Mouse (Mus musculus): ENCODE measurements at regions not wholly inside any gene's neighbourhood (a gene's known extent, or its start where the extent isn't known, plus 50 kb on each side); places are given as distances from the start of the nearest gene placed in this dataset.

- peak overlapping the region; percentile 74 for H3K27ac ChIP-seq (replicated peaks; ENCODE audit: low read depth, low read length)
- no peak for DNase-seq (ENCODE audit: low spot score)
- H3K9ac ChIP-seq (ENCODE audit: low read length): no peak overlapping the region
- no peaks in the 10 kb centered on the region for H3K36me3 ChIP-seq (ENCODE audit: control insufficient read depth, insufficient read depth, low read length)
- H3K27me3 ChIP-seq (ENCODE audit: control insufficient read depth, insufficient read depth, low read length): no peaks in the 10 kb centered on the region
- no peaks in the 10 kb centered on the region for H3K9me3 ChIP-seq (ENCODE audit: control insufficient read depth, low read length)
- 78% methylated on average over 3 of the region's 3 CpGs for WGBS
- H3K4me2 ChIP-seq (ENCODE audit: low read depth, severe bottlenecking): no peak overlapping the region
- H3K4me3 ChIP-seq (ENCODE audit: low read depth, low read length): no peak overlapping the region
- H3K4me1 ChIP-seq (ENCODE audit: control insufficient read depth, insufficient read depth, low read length): peaks cover 10% of the 10 kb centered on the region
- no peak for ATAC-seq (ENCODE audit: insufficient number of reproducible peaks, low FRiP score, low TSS enrichment, low read depth)
Observed at GRCm38 (mm10) chr8:11099591-11099855, 91.3 kb upstream of the Irs2 start.

GRCm38 (mm10) chr8:11098790-11099590 lies 90.7 kb upstream of the Irs2 start:
- peak overlapping the region; percentile 79 for H3K27ac ChIP-seq (replicated peaks; ENCODE audit: low read depth, low read length)
- WGBS: 54% methylated on average over 11 of the region's 11 CpGs
- H3K9me3 ChIP-seq (ENCODE audit: control insufficient read depth, low read length): no peaks in the 10 kb centered on the region
- peak; percentile 33 for DNase-seq (ENCODE audit: low spot score)
- H3K4me2 ChIP-seq (ENCODE audit: low read depth, severe bottlenecking): no peak overlapping the region
- no peak overlapping the region for H3K9ac ChIP-seq (ENCODE audit: low read length)
- H3K4me1 ChIP-seq (ENCODE audit: control insufficient read depth, insufficient read depth, low read length): peaks cover 10% of the 10 kb centered on the region
- peak; percentile 44 for ATAC-seq (ENCODE audit: insufficient number of reproducible peaks, low FRiP score, low TSS enrichment, low read depth)
- no peaks in the 10 kb centered on the region for H3K27me3 ChIP-seq (ENCODE audit: control insufficient read depth, insufficient read depth, low read length)
- no peak overlapping the region for H3K4me3 ChIP-seq (ENCODE audit: low read depth, low read length)
- H3K36me3 ChIP-seq (ENCODE audit: control insufficient read depth, insufficient read depth, low read length): no peaks in the 10 kb centered on the region

- Histone ChIP-seq H3K36me3 (ENCODE audit: control insufficient read depth, insufficient read depth, low read length) (no peaks in the 10 kb centered on the region), H3K27me3 (ENCODE audit: control insufficient read depth, insufficient read depth, low read length) (no peaks in the 10 kb centered on the region), H3K4me3 (ENCODE audit: low read depth, low read length) (no peak overlapping the region), H3K4me1 (ENCODE audit: control insufficient read depth, insufficient read depth, low read length) (peaks cover 10% of the 10 kb centered on the region), H3K27ac (replicated peaks; ENCODE audit: low read depth, low read length) (peak overlapping the region; percentile 79), H3K4me2 (ENCODE audit: low read depth, severe bottlenecking) (no peak overlapping the region), H3K9ac (ENCODE audit: low read length) (no peak overlapping the region), H3K9me3 (ENCODE audit: control insufficient read depth, low read length) (no peaks in the 10 kb centered on the region)
- peak; percentile 66 for DNase-seq (ENCODE audit: low spot score)
- ATAC-seq (ENCODE audit: insufficient number of reproducible peaks, low FRiP score, low TSS enrichment, low read depth): peak; percentile 72
- 43% methylated on average over 10 of the region's 10 CpGs for WGBS
Observed at GRCm38 (mm10) chr8:11098228-11098778, 90.0 kb upstream of the Irs2 start.

- H3K4me3 ChIP-seq (ENCODE audit: low read depth, low read length): no peak overlapping the region
Observed at GRCm38 (mm10) chr8:11097813-11098212, 89.6 kb upstream of the Irs2 start.

GRCm38 (mm10) chr8:11094516-11094915 lies 86.3 kb upstream of the Irs2 start:
- Histone ChIP-seq H3K36me3 (ENCODE audit: control insufficient read depth, insufficient read depth, low read length) (no peaks in the 10 kb centered on the region), H3K4me2 (ENCODE audit: low read depth, severe bottlenecking) (no peak overlapping the region), H3K27ac (replicated peaks; ENCODE audit: low read depth, low read length) (no peak overlapping the region), H3K9ac (ENCODE audit: low read length) (no peak overlapping the region), H3K4me3 (ENCODE audit: low read depth, low read length) (no peak overlapping the region), H3K9me3 (ENCODE audit: control insufficient read depth, low read length) (no peaks in the 10 kb centered on the region), H3K4me1 (ENCODE audit: control insufficient read depth, insufficient read depth, low read length) (peaks cover 10% of the 10 kb centered on the region), H3K27me3 (ENCODE audit: control insufficient read depth, insufficient read depth, low read length) (no peaks in the 10 kb centered on the region)
- DNase-seq (ENCODE audit: low spot score) (no peak), ATAC-seq (ENCODE audit: insufficient number of reproducible peaks, low FRiP score, low TSS enrichment, low read depth) (no peak)
- 76% methylated on average over 8 of the region's 8 CpGs for WGBS

More at GRCm38 (mm10) chr8:11097813-11098212, 89.6 kb upstream of the Irs2 start:
- H3K36me3 ChIP-seq (ENCODE audit: control insufficient read depth, insufficient read depth, low read length): no peaks in the 10 kb centered on the region
- no peaks in the 10 kb centered on the region for H3K27me3 ChIP-seq (ENCODE audit: control insufficient read depth, insufficient read depth, low read length)
- H3K9ac ChIP-seq (ENCODE audit: low read length): no peak overlapping the region
- ATAC-seq (ENCODE audit: insufficient number of reproducible peaks, low FRiP score, low TSS enrichment, low read depth) (no peak), DNase-seq (ENCODE audit: low spot score) (no peak)
- H3K4me2 ChIP-seq (ENCODE audit: low read depth, severe bottlenecking): no peak overlapping the region
- peaks cover 10% of the 10 kb centered on the region for H3K4me1 ChIP-seq (ENCODE audit: control insufficient read depth, insufficient read depth, low read length)
- H3K27ac ChIP-seq (replicated peaks; ENCODE audit: low read depth, low read length): peak overlapping the region; percentile 79
- H3K9me3 ChIP-seq (ENCODE audit: control insufficient read depth, low read length): no peaks in the 10 kb centered on the region
- WGBS: 66% methylated on average over 3 of the region's 3 CpGs

GRCm38 (mm10) chr8:11092348-11092747 lies 84.1 kb upstream of the Irs2 start:
- ATAC-seq (ENCODE audit: insufficient number of reproducible peaks, low FRiP score, low TSS enrichment, low read depth) (no peak), DNase-seq (ENCODE audit: low spot score) (no peak)
- no peaks in the 10 kb centered on the region for H3K36me3 ChIP-seq (ENCODE audit: control insufficient read depth, insufficient read depth, low read length)
- 60% methylated on average over 4 of the region's 4 CpGs for WGBS
- H3K4me3 ChIP-seq (ENCODE audit: low read depth, low read length): no peak overlapping the region
- H3K27ac ChIP-seq (replicated peaks; ENCODE audit: low read depth, low read length): no peak overlapping the region
- no peaks in the 10 kb centered on the region for H3K9me3 ChIP-seq (ENCODE audit: control insufficient read depth, low read length)
- H3K9ac ChIP-seq (ENCODE audit: low read length): no peak overlapping the region
- H3K4me1 ChIP-seq (ENCODE audit: control insufficient read depth, insufficient read depth, low read length): no peaks in the 10 kb centered on the region
- H3K4me2 ChIP-seq (ENCODE audit: low read depth, severe bottlenecking): no peak overlapping the region
- H3K27me3 ChIP-seq (ENCODE audit: control insufficient read depth, insufficient read depth, low read length): no peaks in the 10 kb centered on the region

- Histone ChIP-seq H3K4me2 (ENCODE audit: low read depth, severe bottlenecking) (no peak overlapping the region), H3K36me3 (ENCODE audit: control insufficient read depth, insufficient read depth, low read length) (no peaks in the 10 kb centered on the region), H3K27me3 (ENCODE audit: control insufficient read depth, insufficient read depth, low read length) (no peaks in the 10 kb centered on the region), H3K9ac (ENCODE audit: low read length) (no peak overlapping the region), H3K4me1 (ENCODE audit: control insufficient read depth, insufficient read depth, low read length) (no peaks in the 10 kb centered on the region), H3K4me3 (ENCODE audit: low read depth, low read length) (no peak overlapping the region), H3K27ac (replicated peaks; ENCODE audit: low read depth, low read length) (no peak overlapping the region), H3K9me3 (ENCODE audit: control insufficient read depth, low read length) (no peaks in the 10 kb centered on the region)
- 84% methylated on average over 3 of the region's 3 CpGs for WGBS
- ATAC-seq (ENCODE audit: insufficient number of reproducible peaks, low FRiP score, low TSS enrichment, low read depth) (no peak), DNase-seq (ENCODE audit: low spot score) (no peak)
Observed at GRCm38 (mm10) chr8:11091675-11092345, 83.6 kb upstream of the Irs2 start.

- no peak overlapping the region for H3K4me2 ChIP-seq (ENCODE audit: low read depth, severe bottlenecking)
- ATAC-seq (ENCODE audit: insufficient number of reproducible peaks, low FRiP score, low TSS enrichment, low read depth) (no peak), DNase-seq (ENCODE audit: low spot score) (no peak)
- H3K36me3 ChIP-seq (ENCODE audit: control insufficient read depth, insufficient read depth, low read length): no peaks in the 10 kb centered on the region
- no peaks in the 10 kb centered on the region for H3K27me3 ChIP-seq (ENCODE audit: control insufficient read depth, insufficient read depth, low read length)
- H3K9ac ChIP-seq (ENCODE audit: low read length): no peak overlapping the region
- H3K27ac ChIP-seq (replicated peaks; ENCODE audit: low read depth, low read length): no peak overlapping the region
- 44% methylated on average over 12 of the region's 12 CpGs for WGBS
- no peak overlapping the region for H3K4me3 ChIP-seq (ENCODE audit: low read depth, low read length)
- no peaks in the 10 kb centered on the region for H3K9me3 ChIP-seq (ENCODE audit: control insufficient read depth, low read length)
- H3K4me1 ChIP-seq (ENCODE audit: control insufficient read depth, insufficient read depth, low read length): no peaks in the 10 kb centered on the region
Observed at GRCm38 (mm10) chr8:11088946-11089665, 80.8 kb upstream of the Irs2 start.

Measured in limb, embryonic 11.5 days (tissue).